Mouse (Mus musculus) embryonic fibroblast, embryonic 13.5 days (primary cell): ENCODE measurements at regions not wholly inside any gene's neighbourhood (a gene's known extent, or its start where the extent isn't known, plus 50 kb on each side); places are given as distances from the start of the nearest gene placed in this dataset.

Experiments
- CTCF ChIP-seq: IDR thresholded peaks from 2 replicates; pipeline ENCODE4 v1.5.1; 2011; ENCODE audit warnings: mild to moderate bottlenecking, control low read depth, low read length, moderate library complexity, borderline replicate concordance; ENCODE audit not compliant: insufficient read depth
- POLR2A ChIP-seq: IDR thresholded peaks from 2 replicates; pipeline ENCODE4 v1.6.1; 2011; ENCODE audit warnings: low read depth, mild to moderate bottlenecking, control low read depth, low read length, moderate library complexity

- TF ChIP-seq POLR2A: no peak
- no peak for TF ChIP-seq CTCF
Measured at GRCm38 (mm10) chr14:14492041-14492440, 90.9 kb downstream of the Olfr721-ps1 start.
